Mouse (Mus musculus) T-helper 17 cell (primary cell): ENCODE results near the gene Tubb2b.
"Not testable (repeated sequence)": the region's sequence is repeated elsewhere in the genome, so short reads cannot be mapped to it uniquely, and the experiment has no call there.

Source experiments
- in situ Hi-C, 2 experiments: fragments of 300-600 bp; cut with MboI, MseI; formaldehyde crosslinking; loops; 1 replicate in 1 of 2; 2 replicates in 1 of 2; pipeline ENCODE4 v1.15.1; 2025; ENCODE audit warnings: high pct_unique_total_duplicates in 2 of 2

Tubb2b gene

GRCm38 (mm10) chr13:34111019-34111418, 19.2 kb downstream of the Tubb2b start:
- in situ Hi-C loops, result no loop called here

- in situ Hi-C loops, result no loop called here
Measured at GRCm38 (mm10) chr13:34109677-34110058, 20.6 kb downstream of the Tubb2b start.

- in situ Hi-C loops, result no loop called here
Measured at GRCm38 (mm10) chr13:34109035-34109676, 21.1 kb downstream of the Tubb2b start.

GRCm38 (mm10) chr13:34106999-34107398, 23.3 kb downstream of the Tubb2b start:
- in situ Hi-C loops, result no loop called here

- in situ Hi-C loops, result no loop called here
Measured at GRCm38 (mm10) chr13:34106256-34106655, 24.0 kb downstream of the Tubb2b start.

- in situ Hi-C loops, result no loop called here
Measured at GRCm38 (mm10) chr13:34105364-34105763, 24.9 kb downstream of the Tubb2b start.

- in situ Hi-C loops, result no loop called here
Measured at GRCm38 (mm10) chr13:34101908-34102307, 28.4 kb downstream of the Tubb2b start.

GRCm38 (mm10) chr13:34101247-34101646, 29.0 kb downstream of the Tubb2b start:
- in situ Hi-C loops, result no loop called here

- in situ Hi-C loops, result no loop called here
Measured at GRCm38 (mm10) chr13:34100733-34101132, 29.5 kb downstream of the Tubb2b start.

- in situ Hi-C loops, result no loop called here
Measured at GRCm38 (mm10) chr13:34097086-34097485, 33.2 kb downstream of the Tubb2b start.

GRCm38 (mm10) chr13:34096455-34096854, 33.8 kb downstream of the Tubb2b start:
- in situ Hi-C loops, result no loop called here

GRCm38 (mm10) chr13:34095542-34096435, 34.5 kb downstream of the Tubb2b start:
- in situ Hi-C loops, result no loop called here

- in situ Hi-C loops, result no loop called here
Measured at GRCm38 (mm10) chr13:34089358-34089757, 40.9 kb downstream of the Tubb2b start.

GRCm38 (mm10) chr13:34088871-34089288, 41.4 kb downstream of the Tubb2b start:
- in situ Hi-C loops, result no loop called here

GRCm38 (mm10) chr13:34088201-34088649, 42.0 kb downstream of the Tubb2b start:
- in situ Hi-C loops, result not testable (repeated sequence)

- in situ Hi-C loops, result no loop called here
Measured at GRCm38 (mm10) chr13:34087052-34087812, 43.0 kb downstream of the Tubb2b start.

GRCm38 (mm10) chr13:34084026-34084750, 46.1 kb downstream of the Tubb2b start:
- in situ Hi-C loops, result no loop called here

GRCm38 (mm10) chr13:34081926-34082325, 48.3 kb downstream of the Tubb2b start:
- in situ Hi-C loops, result no loop called here

- in situ Hi-C loops, result loop anchor here in 1 of 2 experiments (5.0 kb wide), 1 partner anchor 48 kb away; no protein-coding TSS in a partner anchor
Measured at GRCm38 (mm10) chr13:34079801-34080200, 50.5 kb downstream of the Tubb2b start.

- in situ Hi-C loops, result loop anchor here in 1 of 2 experiments (5.0 kb wide), 1 partner anchor 49 kb away; no protein-coding TSS in a partner anchor
Measured at GRCm38 (mm10) chr13:34078500-34079280, 51.6 kb downstream of the Tubb2b start.
